Comparison of ENCODE assay signal across 8 mouse cellular contexts in the genomic region with DNA sequence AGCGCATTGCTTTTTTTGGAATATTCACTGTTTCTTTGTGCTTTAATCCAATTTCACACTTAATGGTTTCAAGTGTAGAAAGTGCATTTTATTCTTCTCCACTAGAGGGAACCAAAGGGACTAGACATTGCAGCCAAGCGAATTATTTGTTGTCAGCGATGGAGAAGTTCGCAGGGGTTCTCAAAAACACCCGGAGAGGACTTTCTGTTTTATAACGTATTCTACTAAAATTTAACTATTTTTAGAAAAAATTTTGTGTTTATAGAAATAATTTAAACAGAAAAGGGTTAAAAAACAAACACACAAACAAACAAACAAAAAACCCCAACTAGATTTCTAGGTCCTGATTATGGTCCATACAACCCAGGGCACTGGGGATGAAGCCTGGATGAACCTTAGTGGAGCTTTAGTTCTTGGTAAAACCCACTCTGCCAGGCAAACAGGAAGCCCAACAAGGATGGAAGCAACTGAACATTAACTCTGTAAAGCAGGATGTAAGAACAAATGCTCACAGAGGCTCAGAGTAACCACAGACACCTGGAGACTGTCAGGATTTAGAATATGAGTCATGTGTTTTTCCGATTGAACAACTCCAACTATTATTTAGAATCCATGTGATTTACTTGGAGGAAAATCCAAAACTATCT.
DNase-seq lines count a peak whose midpoint lies in the region; ATAC-seq and TF ChIP-seq lines count a peak whose summit lies in the region.

No protein-coding gene starts in this region.

- H3K27ac ChIP-seq in gastrocnemius, adult 2 months: peak overlapping the region; percentile 66

- peak overlapping the region; percentile 55 for H3K4me3 ChIP-seq in gastrocnemius, adult 2 months

- no peak for DNase-seq in gastrocnemius, adult 2 months
- no peak for DNase-seq in gastrocnemius, postnatal 36 days
- DNase-seq in 3T3-L1 (ENCODE audit: low read depth, low spot score): peak; percentile 74
- DNase-seq in induced T-regulatory cell, adult 2 months (ENCODE audit: low read depth): peak; percentile 60
- DNase-seq in spleen, postnatal 4 days (ENCODE audit: low spot score in 2 of 2): no peak
- no peak for DNase-seq in right cerebral cortex, postnatal 14 days
- no peak for DNase-seq in thymus, postnatal 36 days

- peak; percentile 61 for ATAC-seq in activated CD4-positive, CD25-positive, alpha-beta regulatory T cell, adult 4 months

- peak; percentile 74 for TF ChIP-seq CTCF in gastrocnemius, adult 2 months (IDR thresholded peaks at IDR 0.05)

- intact Hi-C loops in gastrocnemius, adult 2 months (cut with DNase I): no loop called here
- intact Hi-C loops in gastrocnemius, postnatal 36 days (cut with DNase I): no loop called here

Comparison
In these comparisons a context has a peak if more than half of its experiments do, and no peak if none do; other contexts are left out.
1. DNase-seq: peak in 3T3-L1 (single experiment) and induced T-regulatory cell, adult 2 months (single experiment); none in gastrocnemius, adult 2 months (single experiment), gastrocnemius, postnatal 36 days (0 of 2), spleen, postnatal 4 days (0 of 2), right cerebral cortex, postnatal 14 days (single experiment) and thymus, postnatal 36 days (0 of 2).